Mouse (Mus musculus) central nervous system, embryonic 18 days (tissue): ENCODE measurements around the gene Tnf. TPM values are rescaled to one million over a fixed set of nuclear protein-coding genes. Genes with fewer than 3 reads are reported as not detected.

Experiments used
- polyA plus RNA-seq: library from polyadenylated mRNA; depleted of rRNA; stranded (reverse); fragments of >200 nt; gene quantifications from 2 replicates; pipeline ENCODE4 v1.2.3, GENCODE M21; 2012; rRNA removed

Tnf gene
- 0.05 TPM in 2 replicates for polyA plus RNA-seq

GRCm38 (mm10) chr17:35201787-35202186, at the start of gene Tnf:
Gene Tnf, minus strand, starts transcription at chr17:35202007.

GRCm38 (mm10) chr17:35241305-35242014, 39.7 kb upstream of the Tnf start, which contains the start of gene Ddx39b:
Gene Ddx39b, plus strand, starts transcription at chr17:35241746.

GRCm38 (mm10) chr17:35235614-35236389, 34.0 kb upstream of the Tnf start, which contains the start of gene Nfkbil1:
Gene Nfkbil1, minus strand, starts transcription at chr17:35235792.

GRCm38 (mm10) chr17:35233114-35233980, 31.5 kb upstream of the Tnf start, which contains the start of gene Atp6v1g2:
Gene Atp6v1g2, plus strand, starts transcription at chr17:35233660.

GRCm38 (mm10) chr17:35220156-35220952, 18.5 kb upstream of the Tnf start, which contains the start of gene Gm16181:
Gene Gm16181, plus strand, starts transcription at chr17:35220834.

GRCm38 (mm10) chr17:35204494-35205379, 2.9 kb upstream of the Tnf start, which contains the start of gene Lta:
Gene Lta, minus strand, starts transcription at chr17:35205351.

GRCm38 (mm10) chr17:35193881-35194843, 7.6 kb downstream of the Tnf start, which contains the start of gene Ltb:
Gene Ltb, plus strand, starts transcription at chr17:35194439.

GRCm38 (mm10) chr17:35187959-35188610, 13.7 kb downstream of the Tnf start, which contains the start of gene Lst1:
Gene Lst1, minus strand, starts transcription at chr17:35188439.

GRCm38 (mm10) chr17:35175968-35176367, 25.8 kb downstream of the Tnf start, which contains the start of gene Aif1:
Gene Aif1, minus strand, starts transcription at chr17:35176068.

GRCm38 (mm10) chr17:35164568-35165450, 37.0 kb downstream of the Tnf start, which contains the start of gene Prrc2a:
Gene Prrc2a, minus strand, starts transcription at chr17:35164897.

Other genes with a start within 250 kb of the Tnf start
- gene Hspa1b, start 242.8 kb downstream of the Tnf start, polyA plus RNA-seq, result 8.8 and 9.7 TPM in 2 replicates
- gene Gm20481, start 232.1 kb downstream of the Tnf start, polyA plus RNA-seq, result not detected in 2 replicates
- 13.2 and 13.5 TPM in 2 replicates for gene Hspa1a, start 229.9 kb downstream of the Tnf start, polyA plus RNA-seq
- gene Hspa1l, start 229.3 kb downstream of the Tnf start, polyA plus RNA-seq, result 0.62 and 0.90 TPM in 2 replicates
- gene Lsm2, start 220.1 kb downstream of the Tnf start, polyA plus RNA-seq, result 93.6 and 101 TPM in 2 replicates
- 78.1 and 85.3 TPM in 2 replicates for gene Vars, start 201.0 kb downstream of the Tnf start, polyA plus RNA-seq
- gene Vwa7, start 185.4 kb downstream of the Tnf start, polyA plus RNA-seq, result 0.48 TPM in 2 replicates
- 2.1 and 2.3 TPM in 2 replicates for gene Sapcd1, start 174.0 kb downstream of the Tnf start, polyA plus RNA-seq
- gene Msh5, start 155.3 kb downstream of the Tnf start, polyA plus RNA-seq, result 2.7 and 3.0 TPM in 2 replicates
- 45.7 and 47.6 TPM in 2 replicates for gene Clic1, start 152.0 kb downstream of the Tnf start, polyA plus RNA-seq
- 243 and 254 TPM in 2 replicates for gene Ddah2, start 143.0 kb downstream of the Tnf start, polyA plus RNA-seq
- gene Ly6g6c, start 136.6 kb downstream of the Tnf start, polyA plus RNA-seq, result 2.1 TPM in 1 of 2 replicates, not detected in the other
- 0.03 and 0.10 TPM in 2 replicates for gene Mpig6b, start 135.8 kb downstream of the Tnf start, polyA plus RNA-seq
- 6.6 and 10.1 TPM in 2 replicates for gene Ly6g6e, start 125.1 kb downstream of the Tnf start, polyA plus RNA-seq
- 1.3 and 1.6 TPM in 2 replicates for gene Ly6g6d, start 123.9 kb downstream of the Tnf start, polyA plus RNA-seq
- gene Ly6g6f, start 116.4 kb downstream of the Tnf start, polyA plus RNA-seq, result 0.09 and 0.19 TPM in 2 replicates
- 110 and 114 TPM in 2 replicates for gene Abhd16a, start 112.7 kb downstream of the Tnf start, polyA plus RNA-seq
- not detected in 2 replicates for gene Ly6g5c, start 93.7 kb downstream of the Tnf start, polyA plus RNA-seq
- 2.3 TPM in 2 replicates for gene Ly6g5b, start 86.6 kb downstream of the Tnf start, polyA plus RNA-seq
- 17.4 and 18.3 TPM in 2 replicates for gene Gpank1, start 80.6 kb downstream of the Tnf start, polyA plus RNA-seq
- 170 and 198 TPM in 2 replicates for gene Csnk2b, start 80.0 kb downstream of the Tnf start, polyA plus RNA-seq
- 5.2 and 5.6 TPM in 2 replicates for gene D17H6S53E, start 75.6 kb downstream of the Tnf start, polyA plus RNA-seq
- gene Apom, start 70.0 kb downstream of the Tnf start, polyA plus RNA-seq, result 0.65 and 0.84 TPM in 2 replicates
- 237 and 290 TPM in 2 replicates for gene Bag6, start 66.8 kb downstream of the Tnf start, polyA plus RNA-seq
- 228 and 250 TPM in 2 replicates for gene Prrc2a, start 37.1 kb downstream of the Tnf start, polyA plus RNA-seq
- 3.7 and 3.9 TPM in 2 replicates for gene Aif1, start 25.9 kb downstream of the Tnf start, polyA plus RNA-seq
- gene Lst1, start 13.6 kb downstream of the Tnf start, polyA plus RNA-seq, result 15.7 and 18.5 TPM in 2 replicates
- 0.76 and 0.84 TPM in 2 replicates for gene Ltb, start 7.6 kb downstream of the Tnf start, polyA plus RNA-seq
- 0.57 and 0.62 TPM in 2 replicates for gene Lta, start 3.3 kb upstream of the Tnf start, polyA plus RNA-seq
- not detected in 2 replicates for gene Gm16181, start 18.8 kb upstream of the Tnf start, polyA plus RNA-seq
- 147 and 148 TPM in 2 replicates for gene Atp6v1g2, start 31.7 kb upstream of the Tnf start, polyA plus RNA-seq
- gene Nfkbil1, start 33.8 kb upstream of the Tnf start, polyA plus RNA-seq, result 14.3 and 14.8 TPM in 2 replicates
- gene Ddx39b, start 39.7 kb upstream of the Tnf start, polyA plus RNA-seq, result 727 and 778 TPM in 2 replicates
- 60.4 and 60.8 TPM in 2 replicates for gene H2-D1, start 60.7 kb upstream of the Tnf start, polyA plus RNA-seq
- gene H2-Q1, start 118.4 kb upstream of the Tnf start, polyA plus RNA-seq, result 0.27 and 0.48 TPM in 2 replicates
- gene H2-Q2, start 140.2 kb upstream of the Tnf start, polyA plus RNA-seq, result 7.8 and 8.7 TPM in 2 replicates
- 3.3 and 3.5 TPM in 2 replicates for gene H2-Q4, start 177.6 kb upstream of the Tnf start, polyA plus RNA-seq
- 1.0 and 1.2 TPM in 2 replicates for gene H2-Q6, start 222.8 kb upstream of the Tnf start, polyA plus RNA-seq
- gene H2-Q7, start 237.1 kb upstream of the Tnf start, polyA plus RNA-seq, result 3.6 and 4.1 TPM in 2 replicates